Mouse (Mus musculus) heart, postnatal 0 days (tissue): Measurements from ENCODE around the gene Zswim3.

Experiments used
- CTCF ChIP-seq: IDR thresholded peaks from 2 replicates; pipeline ENCODE4 v1.5.1; 2016; ENCODE audit warnings: antibody characterized with exemption, control low read depth, low read depth
- EP300 ChIP-seq: IDR thresholded peaks from 2 replicates; pipeline ENCODE4 v1.6.1; 2016; ENCODE audit warnings: antibody characterized with exemption, low read depth

DNA sequence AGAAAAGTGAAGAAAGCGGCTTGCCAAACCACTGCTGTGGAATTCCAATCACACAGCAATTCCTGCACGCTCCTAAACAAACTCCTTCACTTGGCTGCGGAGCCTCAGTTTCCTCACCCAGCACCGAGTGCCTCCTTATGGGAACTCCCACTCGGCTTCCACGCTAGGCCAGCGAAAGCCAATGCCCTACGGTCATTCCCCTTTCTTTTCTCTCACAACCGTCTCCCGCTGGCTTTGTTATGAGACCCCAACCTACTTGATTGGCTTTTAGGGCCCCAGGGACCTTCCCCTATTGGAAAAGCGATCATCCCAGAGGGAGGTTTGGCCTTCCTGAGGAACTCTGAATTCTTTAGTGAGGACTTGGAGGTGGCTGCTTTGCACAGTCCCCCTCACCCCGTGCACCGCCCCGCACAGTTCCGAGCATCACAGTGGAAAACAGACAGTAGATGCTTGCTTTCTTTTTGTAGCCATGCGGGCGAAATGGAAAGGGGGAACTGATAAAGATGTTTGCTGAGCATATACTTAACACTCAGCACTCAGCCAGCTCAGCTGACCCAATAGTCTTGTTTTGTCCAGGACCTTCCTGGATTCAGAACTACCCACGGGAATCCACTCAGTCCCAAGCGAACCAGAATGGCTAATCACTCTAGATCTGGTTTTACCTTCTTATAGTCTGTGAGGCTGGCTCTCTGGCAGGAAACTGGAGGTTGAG, 53.1 kb downstream of the Zswim3 start:
- no peak for TF ChIP-seq CTCF
- TF ChIP-seq EP300, result no peak
